Mouse (Mus musculus) cortical plate, adult 2 months (tissue): Measurements from ENCODE around the gene Sf1.

ENCODE experiments used
- CTCF ChIP-seq: fragments of 200-500 bp; IDR thresholded peaks from 2 replicates; pipeline ENCODE4 v1.5.1; 2011; ENCODE audit warnings: mild to moderate bottlenecking, control low read depth, low read length; ENCODE audit not compliant: insufficient read depth; ENCODE audit errors: extremely low read depth
- POLR2A ChIP-seq: fragments of 200-500 bp; IDR thresholded peaks from 2 replicates; pipeline ENCODE4 v1.6.1; 2011; ENCODE audit warnings: mild to moderate bottlenecking, low read length, control low read depth; ENCODE audit not compliant: insufficient read depth; ENCODE audit errors: extremely low read depth

- TF ChIP-seq CTCF = no peak
- no peak for TF ChIP-seq POLR2A
Measured at GRCm38 (mm10) chr19:6382323-6382924, 18.9 kb downstream of the Sf1 start.
